Mouse (Mus musculus) mouse trophoblast stem cell (cell line): ENCODE data around the gene Ccdc172.

Source experiments
- in situ Hi-C, 2 experiments: fragments of 300-500 bp; cut with MseI, MboI; formaldehyde crosslinking; loops; 2 replicates in 1 of 2; 3 replicates in 1 of 2; pipeline ENCODE4 v1.15.1; 2025

Ccdc172 gene

GRCm38 (mm10) chr19:58511818-58512217 is at the start of gene Ccdc172:
Gene Ccdc172, plus strand, starts transcription at chr19:58511993.
- in situ Hi-C loops: no loop called here

- in situ Hi-C loops: loop anchor here (10.0 kb wide), 1 partner anchor 469 kb away; no protein-coding TSS in a partner anchor
These were observed 48.0 kb upstream of the Ccdc172 start for GRCm38 (mm10) chr19:58463755-58464154.

- in situ Hi-C loops: loop anchor here (10.0 kb wide), 1 partner anchor 474 kb away; no protein-coding TSS in a partner anchor
These were observed 43.5 kb upstream of the Ccdc172 start for GRCm38 (mm10) chr19:58468331-58468730.

- in situ Hi-C loops: loop anchor here (10.0 kb wide), 1 partner anchor 475 kb away; no protein-coding TSS in a partner anchor
These were observed 42.4 kb upstream of the Ccdc172 start for GRCm38 (mm10) chr19:58469421-58469820.

GRCm38 (mm10) chr19:58474251-58474650 is 37.5 kb upstream of the Ccdc172 start:
- in situ Hi-C loops: no loop called here

- in situ Hi-C loops: no loop called here
These were observed 29.3 kb upstream of the Ccdc172 start for GRCm38 (mm10) chr19:58482373-58482977.

GRCm38 (mm10) chr19:58486686-58487085 is 25.1 kb upstream of the Ccdc172 start:
- in situ Hi-C loops: no loop called here

- in situ Hi-C loops: no loop called here
These were observed 14.7 kb upstream of the Ccdc172 start for GRCm38 (mm10) chr19:58497106-58497505.

- in situ Hi-C loops: no loop called here
These were observed 12.3 kb upstream of the Ccdc172 start for GRCm38 (mm10) chr19:58499420-58499966.

GRCm38 (mm10) chr19:58500049-58500448 is 11.7 kb upstream of the Ccdc172 start:
- in situ Hi-C loops: no loop called here

GRCm38 (mm10) chr19:58521696-58522095 is 9.9 kb downstream of the Ccdc172 start:
- in situ Hi-C loops: no loop called here

GRCm38 (mm10) chr19:58523736-58524394 is 12.1 kb downstream of the Ccdc172 start:
- in situ Hi-C loops: no loop called here

- in situ Hi-C loops: no loop called here
These were observed 13.9 kb downstream of the Ccdc172 start for GRCm38 (mm10) chr19:58525457-58526239.

- in situ Hi-C loops: no loop called here
These were observed 21.3 kb downstream of the Ccdc172 start for GRCm38 (mm10) chr19:58533077-58533476.

GRCm38 (mm10) chr19:58536691-58537090 is 24.9 kb downstream of the Ccdc172 start:
- in situ Hi-C loops: no loop called here

GRCm38 (mm10) chr19:58540396-58540795 is 28.6 kb downstream of the Ccdc172 start:
- in situ Hi-C loops: no loop called here

GRCm38 (mm10) chr19:58548367-58548766 is 36.6 kb downstream of the Ccdc172 start:
- in situ Hi-C loops: no loop called here

- in situ Hi-C loops: no loop called here
These were observed 38.7 kb downstream of the Ccdc172 start for GRCm38 (mm10) chr19:58550489-58550888.

- in situ Hi-C loops: no loop called here
These were observed 39.1 kb downstream of the Ccdc172 start for GRCm38 (mm10) chr19:58550916-58551315.

- in situ Hi-C loops: no loop called here
These were observed 43.2 kb downstream of the Ccdc172 start for GRCm38 (mm10) chr19:58554974-58555373.

GRCm38 (mm10) chr19:58558352-58558751 is 46.6 kb downstream of the Ccdc172 start:
- in situ Hi-C loops: no loop called here

GRCm38 (mm10) chr19:58562301-58562815 is 50.6 kb downstream of the Ccdc172 start:
- in situ Hi-C loops: no loop called here
